Mouse (Mus musculus) spleen, postnatal 4 days (tissue): ENCODE data around the gene Srp54c.

ENCODE experiments used
- DNase-seq, 2 experiments: peaks; one replicate each; pipeline ENCODE4 v3.0.0; 2022; ENCODE audit warnings: low spot score in 2 of 2

Gene Srp54c

GRCm38 (mm10) chr12:55311841-55312240 lies 81.9 kb downstream of the Srp54c start:
- no peak for DNase-seq
